Mouse (Mus musculus): Measurements from ENCODE around the gene Racgap1. TPM values are rescaled to one million over a fixed set of nuclear protein-coding genes. Genes with fewer than 3 reads are reported as not detected.

Racgap1 gene
- polyA plus RNA-seq, 1 experiment from 2014 or later: 178 TPM

GRCm38 (mm10) chr15:99637405-99638123 lies 13.9 kb downstream of the Racgap1 start:
- no peak overlapping the region for H3K4me3 ChIP-seq (ENCODE audit: low read length)
- H3K4me1 ChIP-seq (replicated peaks; ENCODE audit: control insufficient read depth, insufficient read depth, low read length): no peaks in the 10 kb centered on the region
- 85% methylated on average over 12 of the region's 12 CpGs for WGBS
- no peak for ATAC-seq (ENCODE audit: low read depth)
- no peak overlapping the region for H3K4me2 ChIP-seq (ENCODE audit: low read depth, low read length)
- no peaks in the 10 kb centered on the region for H3K27me3 ChIP-seq (ENCODE audit: control insufficient read depth, insufficient read depth, low read depth, low read length)
- no peaks in the 10 kb centered on the region for H3K9me3 ChIP-seq (ENCODE audit: control insufficient read depth, low read length)
- no peak overlapping the region for H3K27ac ChIP-seq (ENCODE audit: low read length)
- peaks cover 55% of the 10 kb centered on the region for H3K36me3 ChIP-seq (ENCODE audit: control insufficient read depth, insufficient read depth, low read length)
- H3K9ac ChIP-seq (ENCODE audit: low read length): no peak overlapping the region

GRCm38 (mm10) chr15:99634702-99635101 lies 16.8 kb downstream of the Racgap1 start:
- H3K4me2 ChIP-seq (ENCODE audit: low read depth, low read length): no peak overlapping the region
- H3K9ac ChIP-seq (ENCODE audit: low read length): no peak overlapping the region
- H3K27me3 ChIP-seq (ENCODE audit: control insufficient read depth, insufficient read depth, low read depth, low read length): no peaks in the 10 kb centered on the region
- peaks cover 73% of the 10 kb centered on the region for H3K36me3 ChIP-seq (ENCODE audit: control insufficient read depth, insufficient read depth, low read length)
- H3K4me1 ChIP-seq (replicated peaks; ENCODE audit: control insufficient read depth, insufficient read depth, low read length): no peaks in the 10 kb centered on the region
- no peak for ATAC-seq (ENCODE audit: low read depth)
- no peak overlapping the region for H3K27ac ChIP-seq (ENCODE audit: low read length)
- 92% methylated on average over 7 of the region's 7 CpGs for WGBS
- no peak overlapping the region for H3K4me3 ChIP-seq (ENCODE audit: low read length)
- no peaks in the 10 kb centered on the region for H3K9me3 ChIP-seq (ENCODE audit: control insufficient read depth, low read length)

- no peaks in the 10 kb centered on the region for H3K27me3 ChIP-seq (ENCODE audit: control insufficient read depth, insufficient read depth, low read depth, low read length)
- no peak overlapping the region for H3K9ac ChIP-seq (ENCODE audit: low read length)
- no peak overlapping the region for H3K4me3 ChIP-seq (ENCODE audit: low read length)
- no peaks in the 10 kb centered on the region for H3K4me1 ChIP-seq (replicated peaks; ENCODE audit: control insufficient read depth, insufficient read depth, low read length)
- ATAC-seq (ENCODE audit: low read depth): no peak
- H3K4me2 ChIP-seq (ENCODE audit: low read depth, low read length): no peak overlapping the region
- H3K36me3 ChIP-seq (ENCODE audit: control insufficient read depth, insufficient read depth, low read length): peaks cover 71% of the 10 kb centered on the region
- H3K9me3 ChIP-seq (ENCODE audit: control insufficient read depth, low read length): no peaks in the 10 kb centered on the region
- no peak overlapping the region for H3K27ac ChIP-seq (ENCODE audit: low read length)
These were observed 19.8 kb downstream of the Racgap1 start for GRCm38 (mm10) chr15:99631618-99632017.

GRCm38 (mm10) chr15:99622063-99622462 lies 29.4 kb downstream of the Racgap1 start:
- ATAC-seq (ENCODE audit: low read depth): no peak
- no peak overlapping the region for H3K27ac ChIP-seq (ENCODE audit: low read length)
- no peak overlapping the region for H3K4me2 ChIP-seq (ENCODE audit: low read depth, low read length)
- no peak overlapping the region for H3K9ac ChIP-seq (ENCODE audit: low read length)
- H3K4me3 ChIP-seq (ENCODE audit: low read length): no peak overlapping the region
- H3K9me3 ChIP-seq (ENCODE audit: control insufficient read depth, low read length): no peaks in the 10 kb centered on the region
- no peaks in the 10 kb centered on the region for H3K27me3 ChIP-seq (ENCODE audit: control insufficient read depth, insufficient read depth, low read depth, low read length)
- WGBS: 84% methylated on average over 11 of the region's 11 CpGs
- H3K36me3 ChIP-seq (ENCODE audit: control insufficient read depth, insufficient read depth, low read length): peaks cover 48% of the 10 kb centered on the region
- H3K4me1 ChIP-seq (replicated peaks; ENCODE audit: control insufficient read depth, insufficient read depth, low read length): no peaks in the 10 kb centered on the region

- Histone ChIP-seq H3K9me3 (ENCODE audit: control insufficient read depth, low read length) (no peaks in the 10 kb centered on the region), H3K4me1 (replicated peaks; ENCODE audit: control insufficient read depth, insufficient read depth, low read length) (peaks cover 8% of the 10 kb centered on the region), H3K27ac (ENCODE audit: low read length) (no peak overlapping the region), H3K36me3 (ENCODE audit: control insufficient read depth, insufficient read depth, low read length) (peaks cover 35% of the 10 kb centered on the region), H3K4me2 (ENCODE audit: low read depth, low read length) (no peak overlapping the region), H3K27me3 (ENCODE audit: control insufficient read depth, insufficient read depth, low read depth, low read length) (no peaks in the 10 kb centered on the region), H3K4me3 (ENCODE audit: low read length) (no peak overlapping the region), H3K9ac (ENCODE audit: low read length) (no peak overlapping the region)
- 74% methylated on average over 4 of the region's 4 CpGs for WGBS
- ATAC-seq (ENCODE audit: low read depth): no peak
These were observed 31.6 kb downstream of the Racgap1 start for GRCm38 (mm10) chr15:99619821-99620220.

GRCm38 (mm10) chr15:99618595-99618994 lies 32.9 kb downstream of the Racgap1 start:
- Histone ChIP-seq H3K27ac (ENCODE audit: low read length) (no peak overlapping the region), H3K9me3 (ENCODE audit: control insufficient read depth, low read length) (no peaks in the 10 kb centered on the region), H3K36me3 (ENCODE audit: control insufficient read depth, insufficient read depth, low read length) (peaks cover 27% of the 10 kb centered on the region), H3K27me3 (ENCODE audit: control insufficient read depth, insufficient read depth, low read depth, low read length) (no peaks in the 10 kb centered on the region), H3K4me3 (ENCODE audit: low read length) (no peak overlapping the region), H3K4me1 (replicated peaks; ENCODE audit: control insufficient read depth, insufficient read depth, low read length) (peaks cover 16% of the 10 kb centered on the region), H3K9ac (ENCODE audit: low read length) (no peak overlapping the region), H3K4me2 (ENCODE audit: low read depth, low read length) (no peak overlapping the region)
- ATAC-seq (ENCODE audit: low read depth): no peak
- 85% methylated on average over 3 of the region's 3 CpGs for WGBS

- Histone ChIP-seq H3K27ac (ENCODE audit: low read length) (peak overlapping the region; percentile 49), H3K27me3 (ENCODE audit: control insufficient read depth, insufficient read depth, low read depth, low read length) (no peaks in the 10 kb centered on the region), H3K36me3 (ENCODE audit: control insufficient read depth, insufficient read depth, low read length) (peaks cover 7% of the 10 kb centered on the region), H3K4me1 (replicated peaks; ENCODE audit: control insufficient read depth, insufficient read depth, low read length) (peaks cover 16% of the 10 kb centered on the region), H3K9ac (ENCODE audit: low read length) (0 out of 2 replicates have a peak overlapping the region, but pooled peaks have one; percentile 8), H3K4me3 (ENCODE audit: low read length) (no peak overlapping the region), H3K4me2 (ENCODE audit: low read depth, low read length) (peak overlapping the region; percentile 15; the same call in 1 of the 2 replicates), H3K9me3 (ENCODE audit: control insufficient read depth, low read length) (peaks cover 2% of the 10 kb centered on the region; the same call in 1 of the 2 replicates)
- WGBS: 22% methylated on average over 9 of the region's 9 CpGs
- ATAC-seq (ENCODE audit: low read depth): peak; percentile 88
These were observed 36.2 kb downstream of the Racgap1 start for GRCm38 (mm10) chr15:99615246-99615645.

GRCm38 (mm10) chr15:99614753-99615152 lies 36.7 kb downstream of the Racgap1 start:
- ATAC-seq (ENCODE audit: low read depth): peak; percentile 82
- no peaks in the 10 kb centered on the region for H3K27me3 ChIP-seq (ENCODE audit: control insufficient read depth, insufficient read depth, low read depth, low read length)
- peak overlapping the region; percentile 15; the same call in 1 of the 2 replicates for H3K4me2 ChIP-seq (ENCODE audit: low read depth, low read length)
- peaks cover 16% of the 10 kb centered on the region for H3K4me1 ChIP-seq (replicated peaks; ENCODE audit: control insufficient read depth, insufficient read depth, low read length)
- peak overlapping the region; percentile 49 for H3K27ac ChIP-seq (ENCODE audit: low read length)
- H3K9me3 ChIP-seq (ENCODE audit: control insufficient read depth, low read length): peaks cover 2% of the 10 kb centered on the region; the same call in 1 of the 2 replicates
- H3K9ac ChIP-seq (ENCODE audit: low read length): no peak overlapping the region
- H3K4me3 ChIP-seq (ENCODE audit: low read length): no peak overlapping the region
- peaks cover 3% of the 10 kb centered on the region for H3K36me3 ChIP-seq (ENCODE audit: control insufficient read depth, insufficient read depth, low read length)
- 7% methylated on average over 12 of the region's 12 CpGs for WGBS

GRCm38 (mm10) chr15:99614273-99614672 lies 37.2 kb downstream of the Racgap1 start:
- H3K4me3 ChIP-seq (ENCODE audit: low read length): no peak overlapping the region
- ATAC-seq (ENCODE audit: low read depth): peak; percentile 29
- no peaks in the 10 kb centered on the region for H3K27me3 ChIP-seq (ENCODE audit: control insufficient read depth, insufficient read depth, low read depth, low read length)
- peaks cover 16% of the 10 kb centered on the region for H3K4me1 ChIP-seq (replicated peaks; ENCODE audit: control insufficient read depth, insufficient read depth, low read length)
- no peaks in the 10 kb centered on the region for H3K36me3 ChIP-seq (ENCODE audit: control insufficient read depth, insufficient read depth, low read length)
- peak overlapping the region; percentile 2; the same call in 1 of the 2 replicates for H3K27ac ChIP-seq (ENCODE audit: low read length)
- WGBS: 51% methylated on average over 13 of the region's 13 CpGs
- no peak overlapping the region for H3K9ac ChIP-seq (ENCODE audit: low read length)
- H3K4me2 ChIP-seq (ENCODE audit: low read depth, low read length): 0 out of 2 replicates have a peak overlapping the region, but pooled peaks have one; percentile 15
- peaks cover 2% of the 10 kb centered on the region; the same call in 1 of the 2 replicates for H3K9me3 ChIP-seq (ENCODE audit: control insufficient read depth, low read length)

Measured in lung, embryonic 16.5 days (tissue).